Mouse (Mus musculus): ENCODE data around the gene Ccdc177. TPM values are rescaled to one million over a fixed set of nuclear protein-coding genes. Genes with fewer than 3 reads are reported as not detected.

The Ccdc177 gene
- not detected for polyA plus RNA-seq (2014; fragmentation: Illumina TruSeq; extraction: RNeasy Lipid Tissue Mini Kit (QIAGEN cat#74804); ENCODE audit: insufficient read depth, low read depth, low replicate concordance)

GRCm38 (mm10) chr12:80760396-80760801 is at the start of gene Ccdc177:
TSS of gene Ccdc177 (minus strand) at chr12:80760687.

GRCm38 (mm10) chr12:80789849-80790694 is 29.6 kb upstream of the Ccdc177 start, which contains the start of gene Susd6:
TSS of gene Susd6 (plus strand) at chr12:80790510.

Other genes starting within 250 kb of the Ccdc177 start
- gene Galnt16, start 242.4 kb downstream of the Ccdc177 start, polyA plus RNA-seq (2014; fragmentation: Illumina TruSeq; extraction: RNeasy Lipid Tissue Mini Kit (QIAGEN cat#74804); ENCODE audit: insufficient read depth, low read depth, low replicate concordance): 1.9 TPM
- gene Slc39a9, start 116.8 kb downstream of the Ccdc177 start, polyA plus RNA-seq (2014; fragmentation: Illumina TruSeq; extraction: RNeasy Lipid Tissue Mini Kit (QIAGEN cat#74804); ENCODE audit: insufficient read depth, low read depth, low replicate concordance): 15.0 TPM
- gene Erh, start 116.3 kb downstream of the Ccdc177 start, polyA plus RNA-seq (2014; fragmentation: Illumina TruSeq; extraction: RNeasy Lipid Tissue Mini Kit (QIAGEN cat#74804); ENCODE audit: insufficient read depth, low read depth, low replicate concordance): 87.1 TPM
- 7.1 TPM for gene Plekhd1, start 68.1 kb downstream of the Ccdc177 start, polyA plus RNA-seq (2014; fragmentation: Illumina TruSeq; extraction: RNeasy Lipid Tissue Mini Kit (QIAGEN cat#74804); ENCODE audit: insufficient read depth, low read depth, low replicate concordance)
- 30.4 TPM for gene Susd6, start 29.8 kb upstream of the Ccdc177 start, polyA plus RNA-seq (2014; fragmentation: Illumina TruSeq; extraction: RNeasy Lipid Tissue Mini Kit (QIAGEN cat#74804); ENCODE audit: insufficient read depth, low read depth, low replicate concordance)
- 215 TPM for gene Srsf5, start 184.8 kb upstream of the Ccdc177 start, polyA plus RNA-seq (2014; fragmentation: Illumina TruSeq; extraction: RNeasy Lipid Tissue Mini Kit (QIAGEN cat#74804); ENCODE audit: insufficient read depth, low read depth, low replicate concordance)
- gene Slc10a1, start 208.0 kb upstream of the Ccdc177 start, polyA plus RNA-seq (2014; fragmentation: Illumina TruSeq; extraction: RNeasy Lipid Tissue Mini Kit (QIAGEN cat#74804); ENCODE audit: insufficient read depth, low read depth, low replicate concordance): not detected